Mouse (Mus musculus) heart, postnatal 0 days (tissue): ENCODE data around the gene Tpm1. TPM values are rescaled to one million over a fixed set of nuclear protein-coding genes. Genes with fewer than 3 reads are reported as not detected.

Source experiments
- ATAC-seq: fragments of 200-750 bp; cut with Nextera tagmentation; 2 replicates; pipeline ENCODE4 v1.8.0; 2017; ENCODE audit warnings: low read depth, moderate number of reproducible peaks, moderate library complexity; ENCODE audit not compliant: insufficient read depth
- DNase-seq: peaks from one replicate; pipeline ENCODE4 v3.0.0-alpha.2; 2016; ENCODE audit warnings: low spot score
- H3K27ac ChIP-seq: fragments of 300-500 bp; sonication (generic); 2 replicates; pipeline ENCODE4 v1.5.1; 2014; ENCODE audit warnings: low read depth, mild to moderate bottlenecking
- H3K27me3 ChIP-seq: fragments of 300-500 bp; sonication (generic); 2 replicates; pipeline ENCODE4 v1.6.1; 2014; ENCODE audit warnings: low read length, mixed read lengths; ENCODE audit not compliant: control insufficient read depth, insufficient read depth
- H3K36me3 ChIP-seq: fragments of 300-500 bp; sonication (generic); replicated peaks from 2 replicates; pipeline ENCODE4 v1.6.1; 2014; ENCODE audit warnings: low read length, mixed read lengths; ENCODE audit not compliant: control insufficient read depth, insufficient read depth
- H3K4me1 ChIP-seq: fragments of 300-500 bp; sonication (generic); 2 replicates; pipeline ENCODE4 v1.6.1; 2014; ENCODE audit warnings: antibody characterized with exemption; ENCODE audit not compliant: control insufficient read depth, insufficient read depth
- H3K4me2 ChIP-seq: fragments of 300-500 bp; sonication (generic); 2 replicates; pipeline ENCODE4 v1.6.1; 2014; ENCODE audit warnings: low read depth, mild to moderate bottlenecking, low read length, moderate library complexity
- H3K4me3 ChIP-seq: fragments of 300-500 bp; sonication (generic); 2 replicates; pipeline ENCODE4 v1.5.1; 2014; ENCODE audit warnings: low read depth, low read length
- H3K9ac ChIP-seq: fragments of 300-500 bp; sonication (generic); replicated peaks from 2 replicates; pipeline ENCODE4 v1.6.1; 2014; ENCODE audit warnings: low read depth, low read length, mixed read lengths
- H3K9me3 ChIP-seq: fragments of 300-500 bp; sonication (generic); replicated peaks from 2 replicates; pipeline ENCODE4 v1.6.1; 2016; ENCODE audit warnings: low read length; ENCODE audit not compliant: control insufficient read depth
- CTCF ChIP-seq: IDR thresholded peaks from 2 replicates; pipeline ENCODE4 v1.5.1; 2016; ENCODE audit warnings: antibody characterized with exemption, control low read depth, low read depth
- EP300 ChIP-seq: IDR thresholded peaks from 2 replicates; pipeline ENCODE4 v1.6.1; 2016; ENCODE audit warnings: antibody characterized with exemption, low read depth
- WGBS: fragments of 180-500 bp; shearing (Covaris S2); extraction: QIAGEN DNeasy Blood & Tissue Kit; methylation state at CpG from one replicate; pipeline ENCODE4 v1.1.7; 2014; 5-methylcytosine and 5-hydroxymethylcytosine counted together
- polyA plus RNA-seq: library from polyadenylated mRNA; unstranded; fragments of >200 nt; fragmentation: Nextera tagmentation; extraction: Ambion mirVana; gene quantifications from 2 replicates; pipeline ENCODE4 v1.2.1, GENCODE M21; 2015
- total RNA-seq: library from RNA; depleted of rRNA; stranded (reverse); fragments of >200 nt; gene quantifications from 2 replicates; pipeline ENCODE4 v1.2.3, GENCODE M21; 2014; ENCODE audit warnings: low replicate concordance

The Tpm1 gene
- total and polyA plus RNA-seq, 2 experiments from 2014 or later: 3,533 to 10,309 TPM

DNA sequence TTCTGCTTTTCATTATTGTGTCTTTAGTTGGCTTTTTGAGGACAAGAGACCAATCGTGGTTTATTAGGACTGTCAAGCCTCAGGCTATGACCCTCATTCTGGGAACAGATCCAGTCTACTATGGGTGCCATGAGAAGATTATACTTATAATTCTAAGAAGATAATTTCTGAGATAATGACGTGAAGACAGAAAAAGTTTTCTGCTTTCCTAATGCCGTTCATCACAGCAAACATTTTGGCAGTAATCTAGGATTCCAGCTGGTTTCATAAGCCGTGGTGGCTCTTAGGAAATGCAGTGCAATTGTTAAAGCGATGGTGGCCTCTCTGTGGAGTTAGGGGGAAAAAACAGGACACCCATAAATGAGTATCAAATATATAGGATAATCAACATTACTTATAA is 40.0 kb upstream of the Tpm1 start:
- no peak for TF ChIP-seq CTCF
- TF ChIP-seq EP300: no peak
- 67% methylated on average over 5 of the region's 5 CpGs for WGBS
- Histone ChIP-seq H3K4me1 (peaks cover 15% of the 10 kb centered on the region), H3K27me3 (no peaks in the 10 kb centered on the region), H3K9ac (no peak overlapping the region), H3K27ac (no peak overlapping the region), H3K9me3 (no peaks in the 10 kb centered on the region), H3K4me3 (no peak overlapping the region), H3K4me2 (no peak overlapping the region), H3K36me3 (no peaks in the 10 kb centered on the region)
- no peak for DNase-seq
- ATAC-seq: no peak

DNA sequence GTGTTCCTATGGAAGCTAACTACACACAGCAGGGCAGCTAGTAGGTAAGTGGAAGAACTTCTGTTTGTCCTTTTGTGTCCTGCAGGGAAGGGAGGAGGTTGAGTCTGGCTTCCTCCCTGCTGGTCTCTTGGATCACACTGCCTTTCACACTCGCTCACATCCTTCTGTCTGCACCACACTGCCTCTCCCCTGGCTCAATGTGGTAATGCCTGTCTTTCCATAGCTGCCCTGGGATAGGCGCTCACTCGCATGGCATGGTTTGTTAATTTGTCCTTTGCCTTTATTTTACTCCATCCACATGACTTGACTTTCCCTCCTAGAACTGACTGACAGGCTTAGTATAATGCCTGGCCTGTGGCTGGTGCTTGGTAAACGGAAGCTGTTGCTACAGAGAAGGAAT is 34.6 kb upstream of the Tpm1 start:
- no peak for ATAC-seq
- Histone ChIP-seq H3K36me3 (no peaks in the 10 kb centered on the region), H3K4me2 (no peak overlapping the region), H3K9ac (no peak overlapping the region), H3K9me3 (no peaks in the 10 kb centered on the region), H3K4me3 (no peak overlapping the region), H3K27me3 (no peaks in the 10 kb centered on the region), H3K27ac (no peak overlapping the region), H3K4me1 (no peaks in the 10 kb centered on the region; the same call in 1 of the 2 replicates)
- no peak for DNase-seq
- WGBS: 64% methylated on average over 4 of the region's 4 CpGs
- TF ChIP-seq EP300 (no peak), CTCF (no peak)

DNA sequence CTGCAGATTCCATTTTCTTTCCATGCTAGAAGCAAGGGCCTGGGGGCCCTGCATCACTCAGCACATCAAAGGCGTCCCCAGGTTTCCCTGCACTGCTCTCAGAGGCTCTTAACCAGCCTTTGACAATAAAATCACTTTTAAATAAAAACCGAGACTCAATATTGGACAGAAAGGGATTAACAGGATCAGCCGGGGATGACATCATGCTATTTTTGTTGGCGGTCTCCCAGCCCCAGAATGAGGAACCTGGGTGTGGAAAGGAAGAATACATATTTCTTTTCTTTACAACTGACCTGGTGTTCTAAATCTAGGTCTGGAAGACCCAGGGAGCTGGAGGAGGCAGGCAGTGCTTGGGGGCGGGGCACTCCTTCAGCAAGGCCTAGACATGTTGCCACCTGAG is 32.5 kb upstream of the Tpm1 start:
- H3K9me3 ChIP-seq: no peaks in the 10 kb centered on the region
- H3K9ac ChIP-seq: no peak overlapping the region
- no peak overlapping the region for H3K4me3 ChIP-seq
- ATAC-seq: no peak
- no peak for DNase-seq
- H3K27ac ChIP-seq: no peak overlapping the region
- TF ChIP-seq EP300 (no peak), CTCF (no peak)
- H3K27me3 ChIP-seq: no peaks in the 10 kb centered on the region
- no peak overlapping the region for H3K4me2 ChIP-seq
- 46% methylated on average over 5 of the region's 5 CpGs for WGBS
- no peaks in the 10 kb centered on the region for H3K36me3 ChIP-seq
- H3K4me1 ChIP-seq: peaks cover 8% of the 10 kb centered on the region; the same call in 1 of the 2 replicates

DNA sequence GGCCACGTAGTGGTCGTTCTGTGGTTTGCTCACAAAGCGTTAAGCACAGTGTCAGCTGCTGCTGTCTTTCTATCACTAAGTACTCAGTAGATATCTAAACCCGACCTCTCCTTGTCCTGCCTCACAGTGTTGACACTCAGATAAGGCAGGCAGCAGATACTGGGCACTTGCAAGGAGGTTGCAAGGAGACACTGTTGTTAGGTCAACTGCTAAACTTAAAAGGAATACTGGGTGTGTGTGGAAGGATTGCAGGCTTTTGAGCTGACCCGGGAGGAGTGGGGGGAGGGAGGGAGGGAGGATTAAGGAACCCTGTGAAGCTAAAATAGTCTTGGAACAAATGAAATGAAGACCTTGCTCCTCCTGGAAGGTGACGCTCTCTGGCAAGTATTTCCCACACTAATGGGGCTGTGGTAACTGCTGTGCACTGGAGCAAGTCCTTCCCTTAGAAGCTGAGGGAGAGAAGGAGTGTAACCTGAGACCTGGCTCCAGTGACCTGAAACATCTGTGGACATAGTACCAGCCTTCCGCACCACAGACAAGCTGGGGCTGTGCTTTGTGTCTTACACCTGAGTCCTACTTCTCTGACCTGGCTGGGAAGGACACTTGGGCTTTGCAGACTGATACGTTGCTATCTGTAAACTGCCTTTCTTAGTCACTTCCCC is 28.6 kb upstream of the Tpm1 start:
- DNase-seq (no peak), ATAC-seq (no peak; the same call in 1 of the 2 replicates)
- H3K9me3 ChIP-seq: no peaks in the 10 kb centered on the region
- H3K36me3 ChIP-seq: no peaks in the 10 kb centered on the region
- no peak overlapping the region for H3K4me3 ChIP-seq
- no peak overlapping the region for H3K4me2 ChIP-seq
- no peak for TF ChIP-seq EP300
- no peak for TF ChIP-seq CTCF
- WGBS: 17% methylated on average over 8 of the region's 8 CpGs
- no peak overlapping the region for H3K27ac ChIP-seq
- peaks cover 8% of the 10 kb centered on the region; the same call in 1 of the 2 replicates for H3K4me1 ChIP-seq
- no peak overlapping the region for H3K9ac ChIP-seq
- no peaks in the 10 kb centered on the region for H3K27me3 ChIP-seq

DNA sequence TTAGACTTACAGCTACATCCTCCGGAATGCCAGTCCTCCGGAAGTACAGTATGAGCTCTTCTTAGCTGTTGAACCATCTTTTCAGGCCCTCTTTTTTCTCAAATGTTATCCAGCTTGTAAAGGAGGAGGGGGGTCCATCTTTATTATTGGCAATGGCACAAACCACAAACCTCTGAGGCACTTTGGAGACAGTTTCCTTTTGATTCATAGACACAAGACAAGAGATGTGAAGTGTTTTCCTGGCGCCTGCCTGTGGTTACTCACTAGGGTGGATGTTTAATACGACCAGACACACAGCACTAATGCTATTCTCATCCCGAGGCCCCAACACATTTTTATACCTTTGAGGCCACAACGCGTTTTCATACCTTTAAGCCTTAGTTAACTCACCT is 28.1 kb upstream of the Tpm1 start:
- ATAC-seq: no peak

DNA sequence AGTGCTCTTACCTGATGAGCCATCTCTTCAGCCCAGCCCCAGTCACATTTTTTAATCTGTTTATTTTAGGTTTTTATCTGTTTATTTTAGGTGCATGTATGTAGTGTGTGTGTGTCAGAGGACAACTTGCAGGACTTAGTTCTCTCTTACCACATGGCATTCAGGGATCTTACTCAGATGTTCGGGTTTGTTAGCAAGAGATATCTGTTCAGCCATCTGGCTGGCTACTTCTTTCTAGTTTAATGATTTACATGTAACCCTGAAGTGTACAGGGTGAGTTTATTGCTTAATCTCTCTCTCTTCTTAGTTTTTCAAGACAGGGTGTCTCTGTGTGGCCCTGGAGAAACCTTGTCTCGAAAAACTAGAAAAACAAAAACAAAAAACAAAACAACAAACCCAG is 23.0 kb upstream of the Tpm1 start:
- Histone ChIP-seq H3K4me3 (no peak overlapping the region), H3K27me3 (no peaks in the 10 kb centered on the region), H3K9ac (no peak overlapping the region), H3K36me3 (no peaks in the 10 kb centered on the region), H3K9me3 (no peaks in the 10 kb centered on the region), H3K27ac (no peak overlapping the region), H3K4me1 (0 out of 2 replicates have a peak, but pooled peaks cover 6% of the 10 kb centered on the region), H3K4me2 (no peak overlapping the region)
- ATAC-seq: no peak
- no peak for TF ChIP-seq CTCF
- TF ChIP-seq EP300: no peak
- WGBS: 65% methylated on average over 2 of the region's 2 CpGs
- DNase-seq: no peak

More for the DNA sequence above, 28.1 kb upstream of the Tpm1 start:
- no peak overlapping the region for H3K9ac ChIP-seq
- H3K4me1 ChIP-seq: peaks cover 8% of the 10 kb centered on the region; the same call in 1 of the 2 replicates
- no peaks in the 10 kb centered on the region for H3K36me3 ChIP-seq
- DNase-seq: no peak
- no peaks in the 10 kb centered on the region for H3K9me3 ChIP-seq
- no peak for TF ChIP-seq CTCF
- no peak for TF ChIP-seq EP300
- H3K27me3 ChIP-seq: no peaks in the 10 kb centered on the region
- H3K27ac ChIP-seq: no peak overlapping the region
- H3K4me2 ChIP-seq: no peak overlapping the region
- no peak overlapping the region for H3K4me3 ChIP-seq
- WGBS: 52% methylated on average over 7 of the region's 7 CpGs
